Mouse (Mus musculus) layer of hippocampus, postnatal 25 days (tissue): ENCODE results near the gene Aox3. TPM values are rescaled to one million over a fixed set of nuclear protein-coding genes. Genes with fewer than 3 reads are reported as not detected.

ENCODE experiments used
- total RNA-seq, 2 experiments: library from RNA; stranded (reverse); gene quantifications; 2 replicates each; pipeline ENCODE4 v1.2.3; 2021

Gene Aox3
- total RNA-seq, 2 experiments from 2014 or later: 2.1 to 2.5 TPM

Other genes starting within 250 kb of the Aox3 start
- gene Sgo2a, start 117.2 kb upstream of the Aox3 start, total RNA-seq: under 1 TPM; 0.47 to 0.59 TPM
- 10 to 100 TPM; 14.9 to 20.2 TPM for gene Kctd18, start 94.2 kb upstream of the Aox3 start, total RNA-seq
- gene Aox1, start 83.2 kb upstream of the Aox3 start, total RNA-seq: 1 to 10 TPM; 3.0 to 3.9 TPM
- gene Aox4, start 97.3 kb downstream of the Aox3 start, total RNA-seq: 1 to 10 TPM; 1.6 to 2.2 TPM
- gene Aox2, start 165.2 kb downstream of the Aox3 start, total RNA-seq: not detected